Mouse (Mus musculus): ENCODE measurements at regions not wholly inside any gene's neighbourhood (a gene's known extent, or its start where the extent isn't known, plus 50 kb on each side); places are given as distances from the start of the nearest gene placed in this dataset.

DNA sequence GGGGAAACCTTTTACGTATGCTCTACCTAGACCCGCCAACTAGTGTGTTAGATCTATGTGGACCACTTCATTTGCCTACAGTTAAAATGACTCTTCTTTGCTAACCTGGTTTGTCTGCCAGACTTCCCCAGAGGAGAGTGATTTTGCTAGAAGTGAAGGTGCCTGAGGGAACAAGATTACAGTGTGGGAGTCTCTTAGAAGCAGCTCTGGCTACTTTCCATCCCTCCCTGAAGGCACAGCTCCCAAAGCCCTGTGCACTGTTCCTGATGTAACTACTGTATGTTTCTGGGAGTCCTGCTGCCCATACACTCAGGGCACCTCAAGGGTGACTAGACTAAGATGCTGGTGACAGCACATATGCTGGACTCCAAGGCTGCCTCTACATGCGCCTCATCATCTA is 144.5 kb upstream of the Tnp1 start:
- Histone ChIP-seq H3K9ac (replicated peaks; ENCODE audit: low read depth, low read length) (no peak overlapping the region), H3K9me3 (ENCODE audit: control insufficient read depth, low read length) (no peaks in the 10 kb centered on the region), H3K36me3 (ENCODE audit: control insufficient read depth, insufficient read depth) (no peaks in the 10 kb centered on the region), H3K27ac (ENCODE audit: low read length) (no peak overlapping the region), H3K4me1 (replicated peaks; ENCODE audit: control insufficient read depth, insufficient read depth, low read length) (no peaks in the 10 kb centered on the region), H3K27me3 (replicated peaks; ENCODE audit: control insufficient read depth, insufficient read depth, low read length) (no peaks in the 10 kb centered on the region), H3K4me3 (replicated peaks; ENCODE audit: low read length) (no peak overlapping the region), H3K4me2 (ENCODE audit: low read length) (no peak overlapping the region)
- no peak for ATAC-seq
- WGBS: 97% methylated on average over 3 of the region's 3 CpGs

DNA sequence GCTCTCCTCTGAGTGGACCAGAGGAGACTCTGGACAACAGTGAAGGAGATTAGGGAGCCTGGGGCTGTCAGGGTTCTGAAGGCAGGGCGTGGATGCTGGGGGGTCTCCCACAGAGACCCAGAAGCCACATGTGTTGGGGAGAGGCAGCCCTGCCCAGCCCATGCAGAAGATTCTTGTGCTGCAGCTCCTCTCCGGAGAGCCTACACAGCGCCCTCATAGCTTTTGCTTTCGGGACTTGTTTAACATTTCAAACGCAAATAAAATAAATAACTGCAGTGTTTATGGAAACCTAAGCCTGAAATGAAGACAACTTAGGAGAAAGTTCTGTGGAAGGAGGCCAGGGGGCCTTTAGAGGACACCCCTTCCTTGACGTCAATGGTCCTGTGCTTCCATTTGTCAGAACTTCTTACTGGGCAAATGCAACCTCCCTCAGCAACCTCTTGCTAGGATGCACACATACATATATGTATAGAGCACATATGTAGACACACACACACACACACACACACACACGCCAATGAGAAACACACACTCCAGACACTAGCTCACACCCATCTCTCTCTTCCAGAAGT is 143.8 kb upstream of the Tnp1 start:
- no peaks in the 10 kb centered on the region for H3K36me3 ChIP-seq (ENCODE audit: control insufficient read depth, insufficient read depth)
- ATAC-seq: no peak
- no peaks in the 10 kb centered on the region for H3K4me1 ChIP-seq (replicated peaks; ENCODE audit: control insufficient read depth, insufficient read depth, low read length)
- no peak overlapping the region for H3K4me3 ChIP-seq (replicated peaks; ENCODE audit: low read length)
- no peak overlapping the region for H3K4me2 ChIP-seq (ENCODE audit: low read length)
- no peak overlapping the region for H3K9ac ChIP-seq (replicated peaks; ENCODE audit: low read depth, low read length)
- WGBS: 88% methylated on average over 7 of the region's 7 CpGs
- H3K27ac ChIP-seq (ENCODE audit: low read length): no peak overlapping the region
- no peaks in the 10 kb centered on the region for H3K27me3 ChIP-seq (replicated peaks; ENCODE audit: control insufficient read depth, insufficient read depth, low read length)
- H3K9me3 ChIP-seq (ENCODE audit: control insufficient read depth, low read length): no peaks in the 10 kb centered on the region

DNA sequence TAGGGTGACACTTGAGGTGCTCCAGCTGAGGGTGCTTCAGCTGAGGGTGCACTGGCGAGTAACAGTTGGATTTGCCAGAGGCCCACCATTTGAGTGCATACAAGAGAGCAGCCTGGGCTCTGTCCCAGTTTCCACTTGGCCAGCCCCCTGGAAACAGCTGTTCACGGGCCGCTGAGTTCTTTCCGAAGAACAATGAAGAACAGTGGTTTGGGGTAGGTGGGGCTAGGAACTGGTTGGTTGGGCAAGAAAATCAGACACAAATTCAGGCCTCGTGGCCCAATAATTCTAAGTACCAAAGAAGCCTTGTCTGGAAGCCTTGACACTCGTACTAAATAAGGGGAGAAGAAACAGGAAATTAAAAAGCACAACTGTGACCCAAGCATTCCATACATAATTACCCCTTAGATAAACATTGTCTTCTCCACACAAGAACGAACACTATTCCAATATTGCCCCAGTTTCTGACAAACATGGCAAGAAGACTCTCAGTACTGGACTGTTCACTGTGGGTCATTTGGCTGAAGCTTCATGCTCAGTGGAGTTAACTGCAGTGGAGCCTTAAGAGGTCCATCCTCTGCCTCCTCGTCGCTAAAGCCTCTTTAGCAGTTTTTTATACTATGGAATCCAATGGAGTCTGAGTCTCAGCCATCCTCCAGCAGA is 137.9 kb upstream of the Tnp1 start:
- Histone ChIP-seq H3K9ac (replicated peaks; ENCODE audit: low read depth, low read length) (no peak overlapping the region), H3K4me2 (ENCODE audit: low read length) (no peak overlapping the region), H3K27ac (ENCODE audit: low read length) (no peak overlapping the region), H3K27me3 (replicated peaks; ENCODE audit: control insufficient read depth, insufficient read depth, low read length) (no peaks in the 10 kb centered on the region), H3K36me3 (ENCODE audit: control insufficient read depth, insufficient read depth) (no peaks in the 10 kb centered on the region), H3K4me3 (replicated peaks; ENCODE audit: low read length) (no peak overlapping the region), H3K4me1 (replicated peaks; ENCODE audit: control insufficient read depth, insufficient read depth, low read length) (no peaks in the 10 kb centered on the region), H3K9me3 (ENCODE audit: control insufficient read depth, low read length) (no peaks in the 10 kb centered on the region)
- ATAC-seq: no peak
- WGBS: 57% methylated on average over 9 of the region's 9 CpGs

DNA sequence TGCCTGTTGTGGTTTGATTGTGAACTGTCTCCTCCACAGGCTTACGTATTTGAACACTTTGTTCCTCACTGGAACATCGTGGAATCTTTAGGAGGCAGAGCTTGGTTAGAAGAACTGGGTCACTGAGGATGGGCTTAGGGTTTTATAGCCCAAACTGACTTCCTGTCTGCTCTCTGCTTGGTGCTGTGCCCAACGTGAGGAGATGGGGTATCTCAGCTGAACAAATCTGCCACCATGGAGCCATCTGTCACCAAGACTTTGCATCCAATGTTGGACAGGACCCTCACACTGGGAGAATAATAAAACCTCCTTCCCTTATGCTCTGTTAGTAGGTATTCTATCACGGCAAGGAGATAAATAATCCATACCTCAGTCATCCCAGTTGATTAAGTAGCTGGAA is 134.2 kb upstream of the Tnp1 start:
- ATAC-seq: no peak
- H3K4me2 ChIP-seq (ENCODE audit: low read length): no peak overlapping the region
- H3K4me3 ChIP-seq (replicated peaks; ENCODE audit: low read length): no peak overlapping the region
- H3K9ac ChIP-seq (replicated peaks; ENCODE audit: low read depth, low read length): no peak overlapping the region
- H3K9me3 ChIP-seq (ENCODE audit: control insufficient read depth, low read length): no peaks in the 10 kb centered on the region
- 89% methylated on average over 4 of the region's 4 CpGs for WGBS
- no peaks in the 10 kb centered on the region for H3K4me1 ChIP-seq (replicated peaks; ENCODE audit: control insufficient read depth, insufficient read depth, low read length)
- H3K27ac ChIP-seq (ENCODE audit: low read length): no peak overlapping the region
- no peaks in the 10 kb centered on the region for H3K36me3 ChIP-seq (ENCODE audit: control insufficient read depth, insufficient read depth)
- H3K27me3 ChIP-seq (replicated peaks; ENCODE audit: control insufficient read depth, insufficient read depth, low read length): no peaks in the 10 kb centered on the region

DNA sequence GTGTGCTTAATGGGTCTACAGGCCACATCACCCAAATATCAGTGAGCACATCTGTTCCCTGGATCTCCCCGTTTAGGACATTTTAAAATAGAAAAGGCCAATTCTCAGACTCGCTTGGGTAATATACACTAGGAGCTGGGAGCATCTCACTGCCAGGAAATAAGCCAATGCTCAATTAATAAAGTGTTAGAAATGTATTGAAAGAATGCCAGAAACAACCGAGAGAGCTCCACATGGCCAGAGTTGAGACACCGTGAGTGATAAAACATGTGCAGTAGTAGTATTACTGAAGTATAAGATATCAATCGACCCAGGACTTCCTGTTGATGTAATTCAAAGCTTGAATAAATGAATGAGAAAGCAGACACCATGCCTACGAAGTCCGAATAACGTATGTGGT is 127.1 kb upstream of the Tnp1 start:
- Histone ChIP-seq H3K9ac (replicated peaks; ENCODE audit: low read depth, low read length) (no peak overlapping the region), H3K4me2 (ENCODE audit: low read length) (no peak overlapping the region), H3K9me3 (ENCODE audit: control insufficient read depth, low read length) (no peaks in the 10 kb centered on the region), H3K27ac (ENCODE audit: low read length) (no peak overlapping the region), H3K36me3 (ENCODE audit: control insufficient read depth, insufficient read depth) (no peaks in the 10 kb centered on the region), H3K27me3 (replicated peaks; ENCODE audit: control insufficient read depth, insufficient read depth, low read length) (no peaks in the 10 kb centered on the region), H3K4me3 (replicated peaks; ENCODE audit: low read length) (no peak overlapping the region), H3K4me1 (replicated peaks; ENCODE audit: control insufficient read depth, insufficient read depth, low read length) (no peaks in the 10 kb centered on the region)
- ATAC-seq: no peak
- 82% methylated on average over 8 of the region's 8 CpGs for WGBS

DNA sequence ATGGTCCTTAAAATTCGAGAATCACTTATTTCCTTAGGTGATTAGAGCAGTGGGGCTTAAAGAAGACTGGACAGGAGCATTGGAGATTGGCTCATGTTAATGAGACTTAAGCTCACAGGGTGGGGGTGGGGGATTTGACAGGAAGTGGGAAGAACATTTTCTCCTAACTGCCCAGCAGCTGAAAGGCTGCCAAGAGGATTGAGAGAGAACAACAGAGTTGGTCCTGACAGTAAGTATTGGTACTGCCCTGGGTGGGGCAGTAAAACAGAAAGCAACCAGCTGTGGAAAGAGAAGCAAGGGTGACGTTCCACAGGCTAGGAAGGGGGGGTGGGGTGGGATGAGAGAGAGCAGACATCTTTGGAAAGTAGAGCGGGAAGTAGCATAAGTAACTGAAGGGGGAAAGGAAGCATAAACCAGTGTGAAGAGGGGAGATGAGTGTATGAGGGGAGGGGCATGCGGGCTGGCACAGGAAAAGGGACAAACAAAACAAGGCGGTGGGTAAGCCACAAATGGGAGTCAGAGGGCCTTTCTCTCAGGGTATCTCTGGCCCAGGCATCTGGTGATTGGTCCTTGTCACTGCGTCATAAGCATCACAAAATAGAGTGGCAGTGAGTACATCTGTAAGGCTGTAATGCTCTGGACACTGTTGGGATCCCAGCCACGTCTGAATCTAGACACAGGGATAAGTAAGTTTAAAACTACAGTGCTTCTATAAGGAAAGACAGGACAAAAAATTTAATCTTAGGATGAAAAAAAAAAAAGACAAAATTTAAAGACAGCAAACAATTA is 125.0 kb upstream of the Tnp1 start:
- Histone ChIP-seq H3K9ac (replicated peaks; ENCODE audit: low read depth, low read length) (no peak overlapping the region), H3K36me3 (ENCODE audit: control insufficient read depth, insufficient read depth) (no peaks in the 10 kb centered on the region), H3K9me3 (ENCODE audit: control insufficient read depth, low read length) (no peaks in the 10 kb centered on the region), H3K4me1 (replicated peaks; ENCODE audit: control insufficient read depth, insufficient read depth, low read length) (no peaks in the 10 kb centered on the region), H3K4me3 (replicated peaks; ENCODE audit: low read length) (no peak overlapping the region), H3K27me3 (replicated peaks; ENCODE audit: control insufficient read depth, insufficient read depth, low read length) (no peaks in the 10 kb centered on the region), H3K27ac (ENCODE audit: low read length) (no peak overlapping the region), H3K4me2 (ENCODE audit: low read length) (no peak overlapping the region)
- no peak for ATAC-seq
- 50% methylated on average over 7 of the region's 7 CpGs for WGBS

DNA sequence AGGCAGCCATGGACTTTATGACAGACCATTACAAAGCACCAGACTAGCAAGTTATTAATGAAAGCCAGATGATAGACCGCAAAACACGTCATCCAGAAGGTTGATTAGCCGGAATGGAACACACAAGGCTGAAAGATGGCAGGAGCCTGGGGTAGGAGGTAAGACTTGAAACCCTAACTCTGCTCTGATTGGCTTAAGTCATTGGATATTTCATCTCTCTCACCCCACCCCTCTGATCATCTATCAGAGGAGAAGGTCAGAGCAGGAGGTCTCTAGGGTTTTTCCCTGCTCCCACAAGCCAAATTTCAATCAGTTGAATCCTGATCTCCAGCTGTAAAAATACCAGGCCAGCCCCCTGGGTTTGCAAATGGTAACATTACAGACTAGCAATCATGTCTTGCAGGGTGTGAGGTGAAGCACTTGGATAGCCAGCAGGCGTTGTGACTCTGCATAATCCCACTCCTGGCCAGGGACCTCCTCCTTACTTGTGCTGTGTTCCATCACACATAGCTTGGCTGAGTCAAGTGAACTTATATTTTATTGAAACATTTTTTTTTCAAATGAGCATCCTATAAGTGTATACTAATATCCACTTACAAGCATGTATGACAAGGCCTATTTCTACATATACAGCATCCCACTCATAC is 114.6 kb upstream of the Tnp1 start:
- H3K9ac ChIP-seq (replicated peaks; ENCODE audit: low read depth, low read length): no peak overlapping the region
- 94% methylated on average over 4 of the region's 4 CpGs for WGBS
- no peaks in the 10 kb centered on the region for H3K4me1 ChIP-seq (replicated peaks; ENCODE audit: control insufficient read depth, insufficient read depth, low read length)
- H3K4me2 ChIP-seq (ENCODE audit: low read length): no peak overlapping the region
- no peak for ATAC-seq
- H3K4me3 ChIP-seq (replicated peaks; ENCODE audit: low read length): no peak overlapping the region
- no peak overlapping the region for H3K27ac ChIP-seq (ENCODE audit: low read length)
- H3K36me3 ChIP-seq (ENCODE audit: control insufficient read depth, insufficient read depth): no peaks in the 10 kb centered on the region
- no peaks in the 10 kb centered on the region for H3K27me3 ChIP-seq (replicated peaks; ENCODE audit: control insufficient read depth, insufficient read depth, low read length)
- no peaks in the 10 kb centered on the region for H3K9me3 ChIP-seq (ENCODE audit: control insufficient read depth, low read length)

DNA sequence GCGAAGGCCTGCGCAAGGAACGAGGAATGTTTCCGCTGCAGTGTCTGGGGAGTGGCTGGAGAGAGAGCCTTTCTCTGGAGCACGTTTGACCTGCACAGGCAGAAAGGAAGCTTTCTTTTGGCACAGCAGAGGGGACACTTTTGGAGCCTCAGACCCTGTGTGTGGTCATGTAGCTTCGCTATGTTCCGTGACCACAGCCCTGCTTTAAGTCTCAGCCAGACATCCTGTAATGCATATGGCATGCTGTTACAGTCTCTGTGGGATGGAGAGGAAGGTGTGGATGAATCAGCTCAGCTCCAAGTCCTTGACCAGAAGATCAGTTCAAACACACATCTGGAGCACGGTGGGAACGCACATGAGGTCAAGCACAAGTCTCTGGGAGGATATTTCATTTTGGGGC is 107.3 kb upstream of the Tnp1 start:
- Histone ChIP-seq H3K27ac (ENCODE audit: low read length) (no peak overlapping the region), H3K9ac (replicated peaks; ENCODE audit: low read depth, low read length) (no peak overlapping the region), H3K4me3 (replicated peaks; ENCODE audit: low read length) (no peak overlapping the region), H3K4me1 (replicated peaks; ENCODE audit: control insufficient read depth, insufficient read depth, low read length) (no peaks in the 10 kb centered on the region), H3K36me3 (ENCODE audit: control insufficient read depth, insufficient read depth) (no peaks in the 10 kb centered on the region), H3K9me3 (ENCODE audit: control insufficient read depth, low read length) (no peaks in the 10 kb centered on the region), H3K4me2 (ENCODE audit: low read length) (no peak overlapping the region), H3K27me3 (replicated peaks; ENCODE audit: control insufficient read depth, insufficient read depth, low read length) (no peaks in the 10 kb centered on the region)
- no peak for ATAC-seq
- 88% methylated on average over 9 of the region's 9 CpGs for WGBS

DNA sequence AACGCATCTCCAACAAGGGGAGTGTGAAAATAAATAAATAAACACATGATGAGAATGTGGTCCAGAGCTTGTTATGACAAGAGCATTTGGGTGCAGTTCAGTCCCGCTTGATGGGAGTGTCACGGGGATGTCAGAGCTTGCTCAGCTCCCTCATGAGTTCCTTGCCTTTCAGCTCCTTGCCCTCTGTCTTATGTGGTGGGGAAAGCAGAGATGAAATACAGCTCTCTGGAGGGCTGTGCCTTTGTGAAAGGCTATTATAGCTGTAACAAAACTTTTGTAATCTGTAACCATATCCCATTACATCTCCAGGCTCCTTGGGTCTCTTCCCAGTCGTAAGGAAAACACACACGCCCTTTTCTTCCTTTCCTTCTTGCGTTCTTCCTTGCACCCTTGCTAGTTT is 103.0 kb upstream of the Tnp1 start:
- Histone ChIP-seq H3K4me1 (replicated peaks; ENCODE audit: control insufficient read depth, insufficient read depth, low read length) (no peaks in the 10 kb centered on the region), H3K9ac (replicated peaks; ENCODE audit: low read depth, low read length) (no peak overlapping the region), H3K4me3 (replicated peaks; ENCODE audit: low read length) (no peak overlapping the region), H3K36me3 (ENCODE audit: control insufficient read depth, insufficient read depth) (no peaks in the 10 kb centered on the region), H3K4me2 (ENCODE audit: low read length) (no peak overlapping the region), H3K27ac (ENCODE audit: low read length) (no peak overlapping the region), H3K27me3 (replicated peaks; ENCODE audit: control insufficient read depth, insufficient read depth, low read length) (no peaks in the 10 kb centered on the region), H3K9me3 (ENCODE audit: control insufficient read depth, low read length) (no peaks in the 10 kb centered on the region)
- 75% methylated on average over 6 of the region's 6 CpGs for WGBS
- ATAC-seq: no peak
